Mouse (Mus musculus) liver, embryonic 13.5 days (tissue): Measurements from ENCODE around the gene Actn4. TPM values are rescaled to one million over a fixed set of nuclear protein-coding genes. Genes with fewer than 3 reads are reported as not detected.
A peak's percentile ranks its signal among the peaks of the same experiment; 100 is the strongest.

Experiments used
- ATAC-seq: fragments of 200-750 bp; cut with Nextera tagmentation; 2 replicates; pipeline ENCODE4 v1.8.0; 2017; ENCODE audit warnings: low read depth, mild to moderate bottlenecking, moderate number of reproducible peaks, moderate library complexity
- DNase-seq: peaks from one replicate; pipeline ENCODE4 v3.0.0; 2022
- H3K27ac ChIP-seq: fragments of 300-500 bp; sonication (generic); 2 replicates; pipeline ENCODE4 v1.5.1; 2015; ENCODE audit warnings: moderate library complexity, mild to moderate bottlenecking, inconsistent platforms
- H3K27me3 ChIP-seq: fragments of 300-500 bp; sonication (generic); 2 replicates; pipeline ENCODE4 v1.6.1; 2015; ENCODE audit warnings: mild to moderate bottlenecking, inconsistent platforms
- H3K36me3 ChIP-seq: fragments of 300-500 bp; sonication (generic); 2 replicates; pipeline ENCODE4 v1.6.1; 2015; ENCODE audit warnings: mild to moderate bottlenecking, inconsistent platforms
- H3K4me1 ChIP-seq: fragments of 300-500 bp; sonication (generic); replicated peaks from 2 replicates; pipeline ENCODE4 v1.6.1; 2015; ENCODE audit warnings: inconsistent platforms
- H3K4me2 ChIP-seq: fragments of 300-500 bp; sonication (generic); 2 replicates; pipeline ENCODE4 v1.6.1; 2015; ENCODE audit warnings: inconsistent platforms, mild to moderate bottlenecking, moderate library complexity
- H3K4me3 ChIP-seq: fragments of 300-500 bp; sonication (generic); replicated peaks from 2 replicates; pipeline ENCODE4 v1.5.1; 2015; ENCODE audit warnings: mild to moderate bottlenecking, inconsistent platforms
- H3K9ac ChIP-seq: fragments of 300-500 bp; sonication (generic); 2 replicates; pipeline ENCODE4 v1.6.1; 2015; ENCODE audit warnings: mild to moderate bottlenecking, inconsistent platforms
- H3K9me3 ChIP-seq: fragments of 300-500 bp; sonication (generic); replicated peaks from 2 replicates; pipeline ENCODE4 v1.6.1; 2016; ENCODE audit warnings: inconsistent platforms
- WGBS: fragments of 180-500 bp; shearing (Covaris S2); methylation state at CpG from one replicate; pipeline ENCODE4 v1.1.7; 2015; ENCODE audit not compliant: insufficient replicate concordance; 5-methylcytosine and 5-hydroxymethylcytosine counted together
- polyA plus RNA-seq: library from polyadenylated mRNA; unstranded; fragments of >200 nt; fragmentation: Nextera tagmentation; extraction: Ambion mirVana; gene quantifications from 2 replicates; pipeline ENCODE4 v1.2.1, GENCODE M21; 2015

Actn4 gene
- polyA plus RNA-seq = 116 and 131 TPM in 2 replicates

DNA sequence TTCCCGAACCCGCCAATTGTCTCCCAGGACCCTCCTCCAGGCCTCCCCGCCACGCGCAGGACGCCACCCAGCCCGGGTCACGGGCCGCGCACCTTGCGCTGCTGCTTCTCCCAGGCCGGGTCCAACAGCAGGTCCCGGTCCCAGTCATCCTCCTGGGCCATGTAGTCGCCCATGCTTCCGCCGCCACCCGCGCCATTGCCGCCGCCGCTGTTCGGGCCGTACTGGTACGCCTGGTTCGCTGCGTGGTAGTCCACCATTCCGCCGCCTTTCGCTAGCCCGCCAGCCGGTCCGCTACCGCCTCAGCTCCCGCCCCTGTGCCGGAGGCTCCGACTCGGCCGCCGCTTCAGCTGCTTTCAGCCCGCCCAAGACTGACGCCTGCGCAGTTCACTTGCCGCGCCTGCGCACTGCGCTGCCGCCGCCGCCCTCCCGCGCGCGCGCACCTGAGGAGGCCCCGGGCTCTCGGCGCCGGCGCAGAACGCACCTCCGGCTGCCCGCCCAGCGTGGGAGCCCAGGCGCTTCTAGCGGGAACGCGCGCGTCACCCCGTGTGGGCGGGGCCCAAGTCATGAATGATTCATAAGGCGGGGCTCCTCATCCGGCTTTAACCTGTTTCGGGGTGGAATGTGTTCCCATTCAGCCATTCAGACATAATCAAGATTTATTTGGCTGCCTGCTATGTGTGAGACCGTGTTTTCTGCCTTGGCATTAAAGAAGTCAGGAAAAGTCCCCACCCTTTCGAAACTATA, at the start of gene Actn4:
Actn4 (minus strand) TSS at position 414 of the 744 bp plus-strand sequence.
- peak within 1 kb of the TSS; percentile 97 for H3K4me3 ChIP-seq
- no peaks in the 10 kb centered on the region for H3K27me3 ChIP-seq
- under 1% methylated on average over 76 of the region's 76 CpGs for WGBS
- H3K9ac ChIP-seq = peak within 1 kb of the TSS; percentile 99
- H3K9me3 ChIP-seq = no peaks in the 10 kb centered on the region
- DNase-seq = peak; percentile 99
- peak; percentile 89 for ATAC-seq
- peak within 1 kb of the TSS; percentile 92 for H3K27ac ChIP-seq
- no peaks in the 10 kb centered on the region for H3K36me3 ChIP-seq
- H3K4me2 ChIP-seq = peak within 1 kb of the TSS; percentile 92
- H3K4me1 ChIP-seq = peaks cover 58% of the 10 kb centered on the region

DNA sequence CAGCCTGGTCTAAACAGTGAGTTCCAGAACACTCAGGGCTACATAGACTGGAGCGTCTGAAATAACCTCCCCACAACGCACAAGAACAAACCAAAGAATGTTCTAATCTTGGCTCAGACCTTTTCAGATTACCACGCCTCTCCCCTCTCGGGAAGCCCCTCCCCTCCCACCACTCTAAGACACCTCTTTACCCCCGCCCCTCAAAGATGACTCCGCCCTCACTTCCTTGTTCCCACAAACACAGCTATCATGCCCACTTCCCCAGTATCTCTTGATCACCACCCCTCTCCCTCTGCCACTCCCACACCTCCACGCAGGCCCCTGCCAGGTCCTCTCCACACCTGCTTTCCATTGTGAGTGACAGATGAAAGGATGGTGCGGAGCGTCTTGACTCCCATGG, 46.6 kb upstream of the Actn4 start:
- 41% methylated on average over 9 of the region's 9 CpGs for WGBS
- Histone ChIP-seq H3K4me2 (no peak overlapping the region), H3K36me3 (no peaks in the 10 kb centered on the region), H3K9me3 (no peaks in the 10 kb centered on the region), H3K4me3 (no peak overlapping the region), H3K27me3 (peaks cover 7% of the 10 kb centered on the region; the same call in 1 of the 2 replicates), H3K4me1 (peaks cover 20% of the 10 kb centered on the region), H3K9ac (no peak overlapping the region), H3K27ac (no peak overlapping the region)
- DNase-seq (no peak), ATAC-seq (peak; percentile 23; the same call in 1 of the 2 replicates)

- H3K4me3 ChIP-seq = no peak overlapping the region
- H3K4me1 ChIP-seq = peaks cover 25% of the 10 kb centered on the region
- 78% methylated on average over 10 of the region's 10 CpGs for WGBS
- DNase-seq = no peak
- H3K27ac ChIP-seq = no peak overlapping the region
- H3K9ac ChIP-seq = no peak overlapping the region
- no peaks in the 10 kb centered on the region for H3K9me3 ChIP-seq
- no peak overlapping the region for H3K4me2 ChIP-seq
- H3K27me3 ChIP-seq = peaks cover 7% of the 10 kb centered on the region; the same call in 1 of the 2 replicates
- ATAC-seq = peak; percentile 10; the same call in 1 of the 2 replicates
- H3K36me3 ChIP-seq = no peaks in the 10 kb centered on the region
Measured at GRCm38 (mm10) chr7:29008171-29008570, 46.0 kb upstream of the Actn4 start.

GRCm38 (mm10) chr7:29007224-29008101, 45.3 kb upstream of the Actn4 start:
- 52% methylated on average over 9 of the region's 9 CpGs for WGBS
- H3K9me3 ChIP-seq = no peaks in the 10 kb centered on the region
- no peak overlapping the region for H3K9ac ChIP-seq
- H3K27me3 ChIP-seq = peaks cover 7% of the 10 kb centered on the region; the same call in 1 of the 2 replicates
- no peak overlapping the region for H3K27ac ChIP-seq
- no peak for DNase-seq
- H3K4me3 ChIP-seq = no peak overlapping the region
- H3K4me1 ChIP-seq = peaks cover 30% of the 10 kb centered on the region
- H3K4me2 ChIP-seq = no peak overlapping the region
- no peak for ATAC-seq
- H3K36me3 ChIP-seq = no peaks in the 10 kb centered on the region

DNA sequence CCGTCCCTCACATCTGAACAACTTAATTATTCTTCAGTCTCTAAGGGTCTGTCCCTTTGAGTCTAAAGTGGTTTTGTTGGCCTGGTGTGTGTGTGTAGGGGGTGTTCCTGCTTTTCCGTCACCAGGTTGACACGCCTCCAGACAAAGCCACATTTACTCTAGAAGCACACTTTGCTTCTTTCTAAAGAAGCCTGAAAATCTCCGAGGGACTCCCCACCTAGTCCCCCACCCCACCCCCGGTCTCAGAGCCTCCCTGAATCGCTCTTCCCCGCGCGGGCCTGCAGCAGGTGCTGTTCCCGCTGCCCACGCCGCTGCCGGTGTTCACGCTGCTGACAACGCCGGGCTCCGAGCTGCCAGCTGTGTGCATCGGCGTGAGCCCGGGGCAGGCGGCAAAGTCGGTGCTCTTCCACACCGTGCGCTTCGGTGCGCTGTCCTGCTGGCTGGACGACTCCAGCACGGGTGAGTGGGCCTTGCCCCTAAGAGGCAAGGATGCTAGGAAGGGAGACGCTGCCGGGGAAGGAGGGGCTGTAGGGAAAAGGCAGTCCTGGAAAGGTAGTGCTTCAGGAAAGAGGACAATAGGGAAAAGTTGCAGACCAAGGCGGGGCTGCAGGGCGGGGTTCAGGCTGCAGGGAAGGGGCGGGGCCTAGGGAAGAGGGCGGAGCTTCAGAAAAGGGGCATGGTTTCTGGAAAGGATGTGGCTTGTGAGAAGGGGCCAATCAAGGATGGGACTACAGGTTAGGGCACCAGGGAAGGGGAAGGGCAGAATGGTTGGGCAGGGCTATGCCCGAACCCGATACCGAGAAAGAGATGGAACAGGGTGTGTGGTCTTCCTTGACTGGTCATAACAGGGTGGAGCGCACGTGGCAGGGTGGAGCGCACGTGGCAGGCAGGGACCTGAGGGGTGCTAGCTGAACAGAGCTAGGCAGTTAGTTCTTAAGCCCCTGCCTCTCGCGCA, 38.8 kb upstream of the Actn4 start:
- 5% methylated on average over 43 of the region's 43 CpGs for WGBS
- Histone ChIP-seq H3K4me2 (peak overlapping the region; percentile 87), H3K9me3 (no peaks in the 10 kb centered on the region), H3K4me3 (peak overlapping the region; percentile 57), H3K27me3 (no peaks in the 10 kb centered on the region), H3K9ac (peak overlapping the region; percentile 69), H3K36me3 (peaks cover 3% of the 10 kb centered on the region; the same call in 1 of the 2 replicates), H3K4me1 (peaks cover 36% of the 10 kb centered on the region), H3K27ac (peak overlapping the region; percentile 71)
- peak; percentile 95 for ATAC-seq
- peak; percentile 70 for DNase-seq

DNA sequence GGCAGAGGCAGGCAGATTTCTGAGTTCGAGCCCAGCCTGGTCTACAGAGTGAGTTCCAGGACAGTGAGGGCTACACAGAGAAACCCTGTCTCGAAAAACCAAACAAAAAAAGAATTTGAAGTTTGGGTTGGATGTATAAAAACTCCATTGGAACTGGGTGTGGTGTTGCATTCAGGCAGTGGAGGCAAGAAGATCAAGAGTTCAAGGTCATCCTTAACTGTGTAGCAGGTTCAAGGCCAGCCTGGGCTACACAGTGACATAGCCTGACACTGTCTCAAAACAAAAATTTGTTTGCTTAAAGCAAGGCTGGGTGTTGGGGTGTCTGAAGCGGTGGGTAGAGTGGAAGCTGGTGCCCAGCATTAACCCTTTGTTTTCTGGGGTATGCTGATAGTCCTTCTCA, 31.3 kb upstream of the Actn4 start:
- H3K9ac ChIP-seq = no peak overlapping the region
- peaks cover 9% of the 10 kb centered on the region; the same call in 1 of the 2 replicates for H3K4me1 ChIP-seq
- H3K9me3 ChIP-seq = no peaks in the 10 kb centered on the region
- no peak for DNase-seq
- 70% methylated on average over 3 of the region's 3 CpGs for WGBS
- no peak for ATAC-seq
- no peak overlapping the region for H3K4me3 ChIP-seq
- H3K36me3 ChIP-seq = peaks cover 4% of the 10 kb centered on the region; the same call in 1 of the 2 replicates
- no peaks in the 10 kb centered on the region for H3K27me3 ChIP-seq
- H3K27ac ChIP-seq = no peak overlapping the region
- no peak overlapping the region for H3K4me2 ChIP-seq

DNA sequence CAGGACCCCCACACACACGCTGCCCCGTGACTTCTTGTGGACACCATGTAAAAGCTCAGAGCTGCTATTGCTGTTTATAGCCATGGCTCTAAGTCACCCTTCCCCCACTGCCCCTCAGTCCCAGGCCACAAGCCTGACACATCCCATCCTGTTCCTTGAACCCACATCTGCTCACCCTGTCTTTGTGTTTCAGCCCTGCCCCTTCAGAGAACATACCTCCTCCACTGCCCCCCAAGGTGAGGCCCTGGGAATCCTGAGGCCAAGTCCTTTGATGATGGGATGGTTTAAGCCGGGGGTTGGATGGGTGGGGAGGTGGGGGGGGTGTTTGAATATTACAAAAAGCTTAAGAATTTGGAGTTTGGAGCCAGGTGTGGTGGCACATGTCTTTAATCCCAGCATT, 30.9 kb upstream of the Actn4 start:
- Histone ChIP-seq H3K27me3 (no peaks in the 10 kb centered on the region), H3K36me3 (peaks cover 4% of the 10 kb centered on the region), H3K9ac (no peak overlapping the region), H3K9me3 (no peaks in the 10 kb centered on the region), H3K4me2 (no peak overlapping the region), H3K4me1 (peaks cover 9% of the 10 kb centered on the region; the same call in 1 of the 2 replicates), H3K27ac (no peak overlapping the region), H3K4me3 (no peak overlapping the region)
- ATAC-seq (no peak), DNase-seq (no peak)
- 77% methylated on average over 3 of the region's 3 CpGs for WGBS

- Histone ChIP-seq H3K27me3 (no peaks in the 10 kb centered on the region), H3K9ac (no peak overlapping the region), H3K4me3 (no peak overlapping the region), H3K27ac (no peak overlapping the region), H3K4me2 (no peak overlapping the region), H3K4me1 (peaks cover 9% of the 10 kb centered on the region; the same call in 1 of the 2 replicates), H3K9me3 (no peaks in the 10 kb centered on the region), H3K36me3 (peaks cover 4% of the 10 kb centered on the region)
- ATAC-seq (no peak), DNase-seq (no peak)
- WGBS = 78% methylated on average over 5 of the region's 5 CpGs
Measured at GRCm38 (mm10) chr7:28991616-28992015, 29.5 kb upstream of the Actn4 start.

- WGBS = 67% methylated on average over 14 of the region's 14 CpGs
- no peaks in the 10 kb centered on the region; the same call in none of the 2 replicates for H3K36me3 ChIP-seq
- H3K4me2 ChIP-seq = no peak overlapping the region
- H3K9ac ChIP-seq = no peak overlapping the region
- no peak overlapping the region for H3K27ac ChIP-seq
- H3K4me3 ChIP-seq = no peak overlapping the region
- ATAC-seq (0 out of 2 replicates have a peak, but pooled peaks have one; percentile 32), DNase-seq (no peak)
- no peaks in the 10 kb centered on the region for H3K27me3 ChIP-seq
- H3K9me3 ChIP-seq = no peaks in the 10 kb centered on the region
- peaks cover 9% of the 10 kb centered on the region; the same call in 1 of the 2 replicates for H3K4me1 ChIP-seq
Measured at GRCm38 (mm10) chr7:28990766-28991273, 28.7 kb upstream of the Actn4 start.

- Histone ChIP-seq H3K9me3 (no peaks in the 10 kb centered on the region), H3K27me3 (no peaks in the 10 kb centered on the region), H3K4me2 (no peak overlapping the region), H3K9ac (no peak overlapping the region), H3K27ac (no peak overlapping the region), H3K4me1 (peaks cover 39% of the 10 kb centered on the region), H3K36me3 (no peaks in the 10 kb centered on the region; the same call in 1 of the 2 replicates), H3K4me3 (no peak overlapping the region)
- WGBS = 55% methylated on average over 7 of the region's 7 CpGs
- ATAC-seq (no peak), DNase-seq (no peak)
Measured at GRCm38 (mm10) chr7:28985207-28985606, 23.1 kb upstream of the Actn4 start.
